Mouse (Mus musculus): ENCODE data around the gene Trpc5.

The Trpc5 gene

GRCm38 (mm10) chrX:144688142-144688206, at the start of gene Trpc5:
Gene Trpc5, minus strand, starts transcription at chrX:144688180.
- in situ Hi-C loops (cut with MboI): no loop called here

- in situ Hi-C loops (cut with MboI): no loop called here
Measured at GRCm38 (mm10) chrX:144716330-144716729, 28.4 kb upstream of the Trpc5 start.

GRCm38 (mm10) chrX:144689859-144690181, 1.8 kb upstream of the Trpc5 start:
- in situ Hi-C loops (cut with MboI): no loop called here

GRCm38 (mm10) chrX:144689119-144689858, 1.3 kb upstream of the Trpc5 start:
- in situ Hi-C loops (cut with MboI): no loop called here

- in situ Hi-C loops (cut with MboI): no loop called here
Measured at GRCm38 (mm10) chrX:144688207-144689118, 483 bp upstream of the Trpc5 start, which contains the start of gene Rtl4. Gene Rtl4, plus strand, starts transcription at chrX:144688907.

- in situ Hi-C loops (cut with MboI): no loop called here
Measured at GRCm38 (mm10) chrX:144687742-144688141, 238 bp downstream of the Trpc5 start.

GRCm38 (mm10) chrX:144652196-144652595, 35.8 kb downstream of the Trpc5 start:
- in situ Hi-C loops (cut with MboI): no loop called here

- in situ Hi-C loops (cut with MboI): loop anchor here (10.0 kb wide), 1 partner anchor 241 kb away; no protein-coding TSS in a partner anchor
Measured at GRCm38 (mm10) chrX:144645394-144645793, 42.6 kb downstream of the Trpc5 start.

- in situ Hi-C loops (cut with MboI): loop anchor here (10.0 kb wide), 1 partner anchor 240 kb away; no protein-coding TSS in a partner anchor
Measured at GRCm38 (mm10) chrX:144644756-144645155, 43.2 kb downstream of the Trpc5 start.

GRCm38 (mm10) chrX:144612753-144613152, 75.2 kb downstream of the Trpc5 start:
- in situ Hi-C loops (cut with MboI): no loop called here

- in situ Hi-C loops (cut with MboI): no loop called here
Measured at GRCm38 (mm10) chrX:144536431-144536830, 151.5 kb downstream of the Trpc5 start.

GRCm38 (mm10) chrX:144526042-144526441, 161.9 kb downstream of the Trpc5 start:
- in situ Hi-C loops (cut with MboI): no loop called here

- in situ Hi-C loops (cut with MboI): no loop called here
Measured at GRCm38 (mm10) chrX:144523239-144523638, 164.7 kb downstream of the Trpc5 start.

- in situ Hi-C loops (cut with MboI): no loop called here
Measured at GRCm38 (mm10) chrX:144491394-144491793, 196.6 kb downstream of the Trpc5 start.

- in situ Hi-C loops (cut with MboI): no loop called here
Measured at GRCm38 (mm10) chrX:144464416-144464815, 223.6 kb downstream of the Trpc5 start.

GRCm38 (mm10) chrX:144456281-144456680, 231.7 kb downstream of the Trpc5 start, which contains the start of gene Trpc5os:
Gene Trpc5os, plus strand, starts transcription at chrX:144456581.
- in situ Hi-C loops (cut with MboI): no loop called here

- in situ Hi-C loops (cut with MboI): no loop called here
Measured at GRCm38 (mm10) chrX:144423848-144424247, 264.1 kb downstream of the Trpc5 start.

- in situ Hi-C loops (cut with MboI): no loop called here
Measured at GRCm38 (mm10) chrX:144421091-144421490, 266.9 kb downstream of the Trpc5 start.

GRCm38 (mm10) chrX:144420259-144420658, 267.7 kb downstream of the Trpc5 start:
- in situ Hi-C loops (cut with MboI): no loop called here

- in situ Hi-C loops (cut with MboI): loop anchor here (10.0 kb wide), 1 partner anchor 237 kb away; no protein-coding TSS in a partner anchor
Measured at GRCm38 (mm10) chrX:144408036-144408435, 279.9 kb downstream of the Trpc5 start.

- in situ Hi-C loops (cut with MboI): loop anchor here (10.0 kb wide), 1 partner anchor 241 kb away; no protein-coding TSS in a partner anchor
Measured at GRCm38 (mm10) chrX:144403526-144403925, 284.5 kb downstream of the Trpc5 start.

- in situ Hi-C loops (cut with MboI): no loop called here
Measured at GRCm38 (mm10) chrX:144374196-144374595, 313.8 kb downstream of the Trpc5 start.

GRCm38 (mm10) chrX:144338355-144338754, 349.6 kb downstream of the Trpc5 start:
- in situ Hi-C loops (cut with MboI): no loop called here
